Mouse (Mus musculus): ENCODE results near the gene Poldip2. TPM values are rescaled to one million over a fixed set of nuclear protein-coding genes. Genes with fewer than 3 reads are reported as not detected.

Poldip2 gene
- 179 TPM in 2 replicates for polyA plus RNA-seq (2016; fragmentation: Nextera tagmentation; extraction: Ambion mirVana)

GRCm38 (mm10) chr11:78512025-78512957 is at the start of gene Poldip2, which contains the start of gene Tmem199:
Poldip2 (plus strand) TSS chr11:78512193.
Tmem199 (minus strand) TSS chr11:78512172.
- H3K27me3 ChIP-seq (ENCODE audit: low read depth, poor library complexity, severe bottlenecking): no peaks in the 10 kb centered on the region
- H3K4me3 ChIP-seq: peak within 1 kb of the TSS; percentile 85
- peak within 1 kb of the TSS; percentile 94 for H3K27ac ChIP-seq
- under 1% methylated on average over 67 of the region's 67 CpGs for WGBS
- H3K4me1 ChIP-seq: peaks cover 19% of the 10 kb centered on the region
- H3K36me3 ChIP-seq: peaks cover 63% of the 10 kb centered on the region
- DNase-seq (ENCODE audit: low spot score): peak; percentile 98
- H3K9me3 ChIP-seq (replicated peaks): no peaks in the 10 kb centered on the region

- no peak for DNase-seq (ENCODE audit: low spot score)
- H3K4me1 ChIP-seq: peaks cover 36% of the 10 kb centered on the region
- no peak overlapping the region for H3K4me3 ChIP-seq
- no peaks in the 10 kb centered on the region for H3K36me3 ChIP-seq
- H3K27me3 ChIP-seq (ENCODE audit: low read depth, poor library complexity, severe bottlenecking): no peaks in the 10 kb centered on the region
- H3K27ac ChIP-seq: no peak overlapping the region
- WGBS: 75% methylated on average over 5 of the region's 5 CpGs
- H3K9me3 ChIP-seq (replicated peaks): no peaks in the 10 kb centered on the region
Measured at GRCm38 (mm10) chr11:78462669-78463068, 49.3 kb upstream of the Poldip2 start.

GRCm38 (mm10) chr11:78463286-78464036 is 48.5 kb upstream of the Poldip2 start:
- WGBS: 62% methylated on average over 13 of the region's 13 CpGs
- no peak overlapping the region for H3K27ac ChIP-seq
- H3K9me3 ChIP-seq (replicated peaks): no peaks in the 10 kb centered on the region
- H3K4me1 ChIP-seq: peaks cover 36% of the 10 kb centered on the region
- no peak overlapping the region for H3K4me3 ChIP-seq
- no peaks in the 10 kb centered on the region for H3K27me3 ChIP-seq (ENCODE audit: low read depth, poor library complexity, severe bottlenecking)
- no peak for DNase-seq (ENCODE audit: low spot score)
- H3K36me3 ChIP-seq: no peaks in the 10 kb centered on the region

- H3K27ac ChIP-seq: peak overlapping the region; percentile 93
- no peak for DNase-seq (ENCODE audit: low spot score)
- no peaks in the 10 kb centered on the region for H3K36me3 ChIP-seq
- H3K4me3 ChIP-seq: peak overlapping the region; percentile 71
- peaks cover 36% of the 10 kb centered on the region for H3K4me1 ChIP-seq
- 54% methylated on average over 9 of the region's 9 CpGs for WGBS
- no peaks in the 10 kb centered on the region for H3K9me3 ChIP-seq (replicated peaks)
- H3K27me3 ChIP-seq (ENCODE audit: low read depth, poor library complexity, severe bottlenecking): no peaks in the 10 kb centered on the region
Measured at GRCm38 (mm10) chr11:78465116-78465515, 46.9 kb upstream of the Poldip2 start.

GRCm38 (mm10) chr11:78465568-78466180 is 46.3 kb upstream of the Poldip2 start, which contains the start of gene Slc46a1:
Slc46a1 (plus strand) TSS chr11:78465697.
- H3K9me3 ChIP-seq (replicated peaks): no peaks in the 10 kb centered on the region
- WGBS: under 1% methylated on average over 41 of the region's 41 CpGs
- H3K4me3 ChIP-seq: peak within 1 kb of the TSS; percentile 71
- no peaks in the 10 kb centered on the region for H3K36me3 ChIP-seq
- DNase-seq (ENCODE audit: low spot score): peak; percentile 90
- no peaks in the 10 kb centered on the region for H3K27me3 ChIP-seq (ENCODE audit: low read depth, poor library complexity, severe bottlenecking)
- peaks cover 36% of the 10 kb centered on the region for H3K4me1 ChIP-seq
- peak within 1 kb of the TSS; percentile 93 for H3K27ac ChIP-seq

- H3K27me3 ChIP-seq (ENCODE audit: low read depth, poor library complexity, severe bottlenecking): no peaks in the 10 kb centered on the region
- H3K36me3 ChIP-seq: peaks cover 3% of the 10 kb centered on the region; the same call in 1 of the 2 replicates
- peak overlapping the region; percentile 71 for H3K4me3 ChIP-seq
- no peaks in the 10 kb centered on the region for H3K9me3 ChIP-seq (replicated peaks)
- 75% methylated on average over 23 of the region's 23 CpGs for WGBS
- peak overlapping the region; percentile 93 for H3K27ac ChIP-seq
- DNase-seq (ENCODE audit: low spot score): peak; percentile 44
- H3K4me1 ChIP-seq: peaks cover 36% of the 10 kb centered on the region
Measured at GRCm38 (mm10) chr11:78466242-78466912, 45.6 kb upstream of the Poldip2 start.

- peaks cover 36% of the 10 kb centered on the region for H3K4me1 ChIP-seq
- H3K27me3 ChIP-seq (ENCODE audit: low read depth, poor library complexity, severe bottlenecking): no peaks in the 10 kb centered on the region
- 81% methylated on average over 7 of the region's 7 CpGs for WGBS
- no peak overlapping the region for H3K4me3 ChIP-seq
- H3K36me3 ChIP-seq: peaks cover 6% of the 10 kb centered on the region; the same call in 1 of the 2 replicates
- H3K27ac ChIP-seq: no peak overlapping the region
- no peaks in the 10 kb centered on the region for H3K9me3 ChIP-seq (replicated peaks)
- DNase-seq (ENCODE audit: low spot score): no peak
Measured at GRCm38 (mm10) chr11:78467515-78467914, 44.5 kb upstream of the Poldip2 start.

GRCm38 (mm10) chr11:78467932-78468331 is 44.1 kb upstream of the Poldip2 start:
- H3K9me3 ChIP-seq (replicated peaks): no peaks in the 10 kb centered on the region
- H3K4me3 ChIP-seq: no peak overlapping the region
- no peaks in the 10 kb centered on the region for H3K27me3 ChIP-seq (ENCODE audit: low read depth, poor library complexity, severe bottlenecking)
- H3K4me1 ChIP-seq: peaks cover 34% of the 10 kb centered on the region
- no peak for DNase-seq (ENCODE audit: low spot score)
- peaks cover 6% of the 10 kb centered on the region; the same call in 1 of the 2 replicates for H3K36me3 ChIP-seq
- 48% methylated on average over 3 of the region's 3 CpGs for WGBS
- H3K27ac ChIP-seq: no peak overlapping the region

GRCm38 (mm10) chr11:78471326-78472103 is 40.5 kb upstream of the Poldip2 start:
- Histone ChIP-seq H3K4me1 (peaks cover 6% of the 10 kb centered on the region), H3K9me3 (replicated peaks) (no peaks in the 10 kb centered on the region), H3K27ac (no peak overlapping the region), H3K36me3 (peaks cover 6% of the 10 kb centered on the region; the same call in 1 of the 2 replicates), H3K4me3 (no peak overlapping the region), H3K27me3 (ENCODE audit: low read depth, poor library complexity, severe bottlenecking) (no peaks in the 10 kb centered on the region)
- WGBS: 90% methylated on average over 10 of the region's 10 CpGs
- DNase-seq (ENCODE audit: low spot score): no peak

- Histone ChIP-seq H3K9me3 (replicated peaks) (no peaks in the 10 kb centered on the region), H3K4me1 (no peaks in the 10 kb centered on the region), H3K36me3 (peaks cover 6% of the 10 kb centered on the region; the same call in 1 of the 2 replicates), H3K27ac (no peak overlapping the region), H3K4me3 (no peak overlapping the region), H3K27me3 (ENCODE audit: low read depth, poor library complexity, severe bottlenecking) (no peaks in the 10 kb centered on the region)
- WGBS: 84% methylated on average over 3 of the region's 3 CpGs
- no peak for DNase-seq (ENCODE audit: low spot score)
Measured at GRCm38 (mm10) chr11:78475289-78475688, 36.7 kb upstream of the Poldip2 start.

GRCm38 (mm10) chr11:78483639-78484038 is 28.4 kb upstream of the Poldip2 start:
- peaks cover 66% of the 10 kb centered on the region for H3K27me3 ChIP-seq (ENCODE audit: low read depth, poor library complexity, severe bottlenecking)
- WGBS: 49% methylated on average over 7 of the region's 7 CpGs

More at GRCm38 (mm10) chr11:78483639-78484038, 28.4 kb upstream of the Poldip2 start:
- DNase-seq (ENCODE audit: low spot score): no peak
- H3K27ac ChIP-seq: no peak overlapping the region
- H3K9me3 ChIP-seq (replicated peaks): no peaks in the 10 kb centered on the region
- H3K36me3 ChIP-seq: no peaks in the 10 kb centered on the region
- H3K4me1 ChIP-seq: no peaks in the 10 kb centered on the region
- H3K4me3 ChIP-seq: no peak overlapping the region

Data from limb, embryonic 10.5 days (tissue).